Mouse (Mus musculus) mature B cell (primary cell): ENCODE results near the gene Nol9.
"Not testable (repeated sequence)": the region's sequence is repeated elsewhere in the genome, so short reads cannot be mapped to it uniquely, and the experiment has no call there.

Experiments used
- in situ Hi-C: fragments of 300-500 bp; cut with MboI; formaldehyde crosslinking; loops from 2 replicates; pipeline ENCODE4 v1.14.3; 2019

The Nol9 gene

GRCm38 (mm10) chr4:152010707-152011134 lies 28.4 kb upstream of the Nol9 start:
- in situ Hi-C loops = no loop called here

GRCm38 (mm10) chr4:152011171-152011760 lies 27.9 kb upstream of the Nol9 start:
- in situ Hi-C loops = no loop called here

GRCm38 (mm10) chr4:152012109-152012508 lies 27.0 kb upstream of the Nol9 start:
- in situ Hi-C loops = no loop called here

GRCm38 (mm10) chr4:152013036-152013813 lies 25.9 kb upstream of the Nol9 start:
- in situ Hi-C loops = no loop called here

GRCm38 (mm10) chr4:152019073-152019472 lies 20.0 kb upstream of the Nol9 start:
- in situ Hi-C loops = no loop called here

- in situ Hi-C loops = no loop called here
Measured at GRCm38 (mm10) chr4:152020024-152020423, 19.1 kb upstream of the Nol9 start.

- in situ Hi-C loops = no loop called here
Measured at GRCm38 (mm10) chr4:152021568-152022097, 17.5 kb upstream of the Nol9 start.

- in situ Hi-C loops = no loop called here
Measured at GRCm38 (mm10) chr4:152022506-152022905, 16.6 kb upstream of the Nol9 start.

GRCm38 (mm10) chr4:152024525-152024924 lies 14.6 kb upstream of the Nol9 start:
- in situ Hi-C loops = no loop called here

- in situ Hi-C loops = no loop called here
Measured at GRCm38 (mm10) chr4:152026751-152027508, 12.2 kb upstream of the Nol9 start.

GRCm38 (mm10) chr4:152027524-152027923 lies 11.6 kb upstream of the Nol9 start, which contains the start of gene Zbtb48:
Gene Zbtb48, minus strand, starts transcription at chr4:152027671.
- in situ Hi-C loops = no loop called here

GRCm38 (mm10) chr4:152028456-152028855 lies 10.7 kb upstream of the Nol9 start:
- in situ Hi-C loops = no loop called here

GRCm38 (mm10) chr4:152029087-152029486 lies 10.0 kb upstream of the Nol9 start:
- in situ Hi-C loops = no loop called here

- in situ Hi-C loops = no loop called here
Measured at GRCm38 (mm10) chr4:152029997-152030396, 9.1 kb upstream of the Nol9 start.

GRCm38 (mm10) chr4:152032922-152033321 lies 6.2 kb upstream of the Nol9 start:
- in situ Hi-C loops = no loop called here

- in situ Hi-C loops = not testable (repeated sequence)
Measured at GRCm38 (mm10) chr4:152036464-152036863, 2.7 kb upstream of the Nol9 start.

- in situ Hi-C loops = no loop called here
Measured at GRCm38 (mm10) chr4:152038225-152038984, 716 bp upstream of the Nol9 start, which contains the start of gene Tas1r1. Gene Tas1r1, minus strand, starts transcription at chr4:152038568.

GRCm38 (mm10) chr4:152039831-152040310 lies 750 bp downstream of the Nol9 start:
- in situ Hi-C loops = no loop called here

- in situ Hi-C loops = no loop called here
Measured at GRCm38 (mm10) chr4:152041924-152042641, 3.0 kb downstream of the Nol9 start.

- in situ Hi-C loops = no loop called here
Measured at GRCm38 (mm10) chr4:152043171-152043570, 4.0 kb downstream of the Nol9 start.

GRCm38 (mm10) chr4:152044609-152045008 lies 5.5 kb downstream of the Nol9 start:
- in situ Hi-C loops = no loop called here
